Mouse (Mus musculus): ENCODE measurements around the gene Cstb.
"Not testable (repeated sequence)": the region's sequence is repeated elsewhere in the genome, so short reads cannot be mapped to it uniquely, and the experiment has no call there.

Gene Cstb

DNA sequence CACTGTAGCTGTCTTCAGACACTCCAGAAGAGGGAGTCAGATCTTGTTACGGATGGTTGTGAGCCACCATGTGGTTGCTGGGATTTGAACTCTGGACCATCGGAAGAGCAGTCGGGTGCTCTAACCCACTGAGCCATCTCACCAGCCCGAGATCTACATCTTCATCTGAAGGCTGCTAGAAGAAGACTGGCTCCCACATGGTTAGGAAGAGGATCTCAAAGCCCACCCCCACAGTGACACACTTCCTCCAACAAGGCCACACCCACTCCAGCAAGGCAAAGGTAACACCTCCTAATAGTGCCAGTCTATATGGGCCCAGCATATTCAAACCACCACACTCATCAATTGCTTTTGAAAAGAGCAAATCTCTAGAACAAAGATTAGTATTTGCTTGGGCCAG, 10.5 kb upstream of the Cstb start:
- DNase-seq (ENCODE audit: inconsistent age in 2 of 2, low spot score in 1 of 2): not testable (repeated sequence)

DNA sequence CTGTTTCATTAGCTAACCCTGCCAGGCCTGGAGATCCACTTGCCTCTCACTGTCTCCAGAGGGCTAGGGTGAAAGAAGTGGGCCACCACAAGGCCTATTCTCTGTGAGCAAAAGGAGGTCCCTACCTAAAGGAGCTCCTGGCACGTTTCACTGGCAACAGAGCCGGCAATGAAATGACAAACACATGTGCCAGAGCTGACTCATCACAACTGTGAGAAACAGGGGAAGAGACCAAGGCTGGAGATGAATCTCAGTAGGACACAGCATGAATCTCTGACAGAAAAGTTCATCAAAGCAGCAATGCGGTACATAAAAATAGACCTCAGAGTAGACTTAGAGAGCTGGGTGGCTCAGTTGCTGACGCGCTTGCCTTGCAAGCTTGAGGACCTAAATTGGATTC, 7.6 kb upstream of the Cstb start:
- peak; percentile 78 to 90 for DNase-seq (ENCODE audit: inconsistent age in 2 of 2, low spot score in 1 of 2)

DNA sequence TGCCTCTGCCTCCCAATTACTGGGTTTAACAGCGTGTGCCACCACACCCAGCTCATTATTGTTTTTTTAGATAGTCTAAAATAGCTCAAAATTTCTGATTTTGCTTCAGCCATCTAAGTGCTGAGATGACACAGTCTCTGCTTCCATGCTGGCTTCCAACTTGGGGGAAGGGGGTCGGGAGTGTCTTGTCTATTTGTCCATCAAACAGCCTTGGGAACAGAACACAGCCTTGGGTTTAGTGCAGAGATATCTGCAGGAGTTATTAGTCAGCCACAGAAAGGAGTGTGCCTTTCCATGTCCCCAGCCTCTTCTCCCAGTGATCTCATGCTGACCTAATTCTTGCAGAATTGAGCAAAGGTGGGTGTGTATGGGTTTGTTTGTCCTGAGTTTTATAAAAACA, 6.7 kb upstream of the Cstb start:
- peak in 1 of 2 experiments; percentile 77 for DNase-seq (ENCODE audit: inconsistent age in 2 of 2, low spot score in 1 of 2)

DNA sequence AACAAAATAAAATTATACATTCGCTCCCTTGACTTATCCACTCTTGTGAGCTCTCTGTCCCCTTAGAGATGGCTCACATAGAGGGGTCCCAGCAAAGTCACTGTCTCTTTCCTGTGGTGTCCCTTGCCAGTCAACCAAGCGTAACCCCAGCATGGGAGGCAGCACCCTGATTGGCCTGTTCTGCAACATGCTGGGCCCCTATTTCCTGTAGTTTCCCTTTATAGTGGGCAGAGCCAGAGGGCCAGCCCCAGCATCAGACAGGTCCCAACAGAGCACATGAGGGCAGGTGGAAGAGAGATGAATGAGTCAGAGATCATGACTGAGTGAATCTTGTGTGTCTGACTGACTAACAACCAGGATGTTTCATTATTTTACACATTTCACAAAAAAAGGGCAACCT, 4.5 kb upstream of the Cstb start:
- no peak for DNase-seq (ENCODE audit: inconsistent age in 2 of 2, low spot score in 1 of 2)

DNA sequence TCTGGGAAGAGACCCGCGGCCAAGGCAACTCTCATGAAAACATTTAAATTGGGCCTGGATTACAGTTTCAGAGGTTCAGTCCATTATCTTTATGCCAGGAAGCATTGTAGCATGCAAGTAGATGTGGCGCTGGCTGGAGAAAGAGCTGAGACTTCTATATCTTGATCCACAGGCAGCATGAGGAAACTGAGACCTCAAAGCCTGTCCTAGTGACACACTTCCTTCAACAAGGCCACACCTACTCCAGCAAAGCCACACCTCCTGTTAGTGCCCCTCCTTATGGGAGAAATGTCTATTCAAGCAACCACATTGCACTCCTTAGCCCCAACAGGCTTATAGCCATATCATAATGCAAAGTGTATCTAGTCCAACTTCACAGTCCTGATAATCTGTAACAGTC, 2.9 kb upstream of the Cstb start:
- no peak for DNase-seq (ENCODE audit: inconsistent age in 2 of 2, low spot score in 1 of 2)

DNA sequence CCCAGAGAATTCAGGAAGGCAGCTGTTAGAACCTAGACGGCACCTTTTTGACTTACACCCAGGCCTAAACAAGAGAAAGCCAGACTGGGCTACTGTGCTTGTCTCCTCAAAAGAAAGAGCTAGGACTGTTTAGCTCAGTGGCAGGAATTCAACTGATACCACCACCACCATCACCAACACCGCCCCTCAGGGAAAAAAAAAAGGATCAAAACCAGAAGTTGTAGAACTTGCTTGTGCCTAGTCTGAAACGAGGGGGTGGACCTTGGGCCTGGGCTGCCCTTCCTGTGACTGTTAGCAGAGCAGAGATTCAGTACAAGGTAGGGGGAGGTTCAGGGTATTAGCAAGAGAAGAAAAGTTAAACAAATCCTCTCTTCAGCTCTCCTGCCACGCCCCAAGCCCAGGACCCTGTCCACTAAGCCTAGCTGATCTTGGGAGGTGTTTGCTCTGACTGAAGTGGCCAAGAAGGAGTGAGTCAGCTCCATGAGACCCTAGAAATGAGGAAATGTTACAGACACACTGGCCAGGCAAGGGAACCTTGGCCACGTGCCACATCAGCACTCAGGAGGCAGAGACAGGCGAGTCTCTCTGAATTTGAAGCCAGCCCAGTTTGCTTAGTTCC, 757 bp downstream of the Cstb start:
- DNase-seq (ENCODE audit: inconsistent age in 2 of 2, low spot score in 1 of 2): peak; percentile 51 to 75

DNA sequence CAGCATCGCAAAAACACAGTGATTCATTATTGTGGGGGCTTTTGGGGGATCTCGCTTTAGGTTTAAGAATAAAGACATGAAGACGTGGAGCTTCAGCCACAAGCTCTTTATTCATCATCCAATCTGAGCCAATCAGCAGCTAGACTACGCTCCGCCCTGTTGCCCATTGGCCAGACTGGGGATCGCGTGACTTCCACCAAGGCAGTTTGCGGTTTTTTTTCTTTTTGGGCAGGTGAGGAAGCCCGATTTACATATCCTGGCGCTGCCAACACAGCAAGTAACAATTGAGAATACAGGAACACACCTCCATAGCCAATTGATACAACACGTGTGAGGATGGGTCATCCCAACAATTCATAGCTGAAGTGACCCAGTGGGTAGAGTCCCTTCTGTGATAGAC, 2.6 kb downstream of the Cstb start:
- no peak for DNase-seq (ENCODE audit: inconsistent age in 2 of 2, low spot score in 1 of 2)

DNA sequence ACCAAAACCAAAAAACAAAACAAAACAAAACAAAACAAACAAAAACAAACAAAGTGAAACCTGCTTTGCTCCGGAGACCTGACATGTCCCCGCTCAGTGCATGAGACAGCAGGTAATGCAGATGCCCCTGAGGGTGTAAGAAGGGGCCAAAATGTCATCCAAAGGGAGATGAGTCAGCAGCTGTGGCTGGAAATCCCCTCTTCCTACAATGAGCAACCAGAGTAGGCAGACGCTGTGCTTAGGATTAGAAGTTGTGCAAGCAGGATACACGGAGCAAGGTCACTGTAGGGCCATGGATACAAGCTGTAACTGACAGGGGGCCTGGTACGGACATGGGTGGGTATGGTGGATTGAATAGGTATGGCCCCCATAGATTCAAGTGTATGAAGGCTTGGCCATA, 3.7 kb downstream of the Cstb start:
- DNase-seq (ENCODE audit: inconsistent age in 2 of 2, low spot score in 1 of 2): peak; percentile 62 to 72

DNA sequence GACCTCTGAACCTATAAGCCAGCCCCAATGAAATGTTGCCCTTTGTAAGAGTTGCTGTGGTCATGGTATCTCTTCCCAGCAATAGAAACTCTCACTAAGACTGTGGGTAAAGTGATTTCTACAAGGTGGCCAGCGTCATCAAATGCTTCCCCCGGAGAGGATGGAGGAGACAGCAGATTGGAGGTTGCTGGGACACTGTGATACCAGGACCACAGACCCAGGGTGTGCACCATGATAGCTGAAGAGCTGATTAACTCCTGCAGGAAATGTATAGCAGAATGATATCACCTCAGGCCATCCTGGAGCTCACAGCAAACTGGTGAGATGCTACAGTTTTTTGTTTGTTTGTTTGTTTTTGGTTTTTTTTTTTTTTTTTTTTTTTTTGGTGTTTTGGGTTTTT, 4.3 kb downstream of the Cstb start:
- no peak for DNase-seq (ENCODE audit: inconsistent age in 2 of 2, low spot score in 1 of 2)

DNA sequence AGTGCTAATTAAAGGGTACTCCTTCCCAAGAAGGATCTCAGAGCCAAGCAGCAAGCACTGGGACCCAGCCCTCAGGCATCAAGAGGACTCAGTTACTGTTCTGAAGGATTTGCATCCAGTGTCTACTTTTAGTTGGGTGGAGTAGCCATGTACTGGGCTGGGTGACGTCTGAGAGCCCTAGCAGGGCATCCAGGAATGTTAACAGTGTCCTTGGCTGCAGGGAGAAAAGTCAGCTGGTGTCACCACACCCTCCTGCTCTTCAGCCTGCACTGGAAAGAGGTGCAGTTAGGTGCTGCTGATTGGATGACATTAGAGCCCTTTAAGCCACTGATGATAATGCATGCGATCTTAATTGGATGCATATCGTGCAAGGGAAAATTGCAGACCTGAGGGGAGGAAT, 7.4 kb downstream of the Cstb start:
- no peak for DNase-seq (ENCODE audit: inconsistent age in 2 of 2, low spot score in 1 of 2)

DNA sequence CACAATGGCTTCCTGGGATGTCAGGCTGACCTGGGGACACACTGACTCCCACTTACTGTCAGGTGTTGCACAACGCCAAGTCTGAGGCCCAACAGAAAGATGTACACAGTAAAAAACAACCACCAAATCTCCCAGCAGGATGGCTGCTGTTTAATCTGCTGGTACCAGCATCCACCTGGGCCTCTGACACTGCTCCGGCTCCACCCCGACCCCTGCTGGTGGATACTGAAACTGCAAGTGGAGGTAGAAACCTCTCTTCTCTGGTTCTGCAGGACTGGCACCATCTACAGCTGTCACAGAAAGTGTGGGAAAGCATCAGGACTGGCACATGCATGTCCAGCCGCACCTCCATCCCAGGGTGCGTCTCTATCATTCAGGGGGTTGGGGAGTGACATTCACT, 12.6 kb downstream of the Cstb start:
- peak; percentile 77 to 93 for DNase-seq (ENCODE audit: inconsistent age in 2 of 2, low spot score in 1 of 2)

DNA sequence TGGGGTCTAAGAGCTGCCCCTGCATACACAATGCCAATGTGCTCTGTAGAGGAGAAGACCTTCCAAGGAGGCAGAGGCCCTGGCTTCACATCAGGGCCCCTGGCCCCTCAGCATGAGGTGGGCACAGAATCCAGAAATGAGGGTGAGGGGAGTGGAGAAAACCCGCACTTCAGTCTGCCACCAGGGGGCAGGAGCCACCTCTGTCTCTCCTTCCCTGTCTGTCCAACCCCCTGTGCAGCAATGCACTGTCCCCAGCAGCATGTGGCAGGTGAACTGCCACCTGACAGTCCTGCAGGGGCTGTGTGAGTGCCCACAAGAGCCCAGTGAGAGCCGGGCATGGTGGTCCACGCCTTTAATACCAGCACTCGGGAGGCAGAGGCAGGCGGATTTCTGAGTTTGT, 14.1 kb downstream of the Cstb start:
- peak in 1 of 2 experiments; percentile 55 for DNase-seq (ENCODE audit: inconsistent age in 2 of 2, low spot score in 1 of 2)

DNA sequence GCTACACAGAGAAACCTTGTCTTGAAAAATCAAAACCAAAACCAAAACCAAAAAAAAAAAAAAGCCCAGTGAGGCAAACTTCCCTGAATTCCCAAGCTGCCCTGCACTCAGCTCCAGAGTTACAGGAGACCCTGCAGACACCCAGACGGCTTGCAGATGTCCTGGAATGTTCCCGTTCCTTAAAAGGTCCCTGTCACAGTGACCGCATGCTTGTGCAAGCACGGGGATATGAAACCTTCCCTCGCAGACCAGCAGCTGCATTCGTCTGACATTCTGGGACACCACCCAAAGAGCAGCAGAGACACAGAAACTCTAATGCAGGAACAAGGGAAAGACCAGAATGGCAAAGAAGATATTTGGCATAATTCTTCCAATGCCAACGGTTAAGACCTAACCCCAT, 14.5 kb downstream of the Cstb start:
- DNase-seq (ENCODE audit: inconsistent age in 2 of 2, low spot score in 1 of 2): no peak

DNA sequence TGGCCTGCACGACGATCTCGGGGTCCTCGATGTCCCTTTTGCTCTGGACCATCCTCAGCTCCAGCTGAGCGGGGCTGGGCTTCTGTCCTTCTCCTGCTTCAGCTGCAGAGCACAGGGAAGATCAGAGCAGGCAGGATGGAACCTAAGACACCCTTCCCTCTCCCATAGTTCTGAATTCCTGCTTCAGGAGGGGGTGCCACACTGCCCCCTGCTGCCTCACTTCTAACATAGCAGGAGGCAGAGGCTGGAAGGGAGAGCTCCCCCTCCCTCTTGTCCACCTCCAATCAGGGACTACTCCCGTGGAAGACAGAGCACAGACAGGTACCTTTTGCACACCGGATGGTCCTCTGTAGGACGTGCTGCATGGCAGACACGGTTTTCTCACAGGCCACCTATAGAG, 15.3 kb downstream of the Cstb start:
- DNase-seq (ENCODE audit: inconsistent age in 2 of 2, low spot score in 1 of 2): peak in 1 of 2 experiments; percentile 60

DNA sequence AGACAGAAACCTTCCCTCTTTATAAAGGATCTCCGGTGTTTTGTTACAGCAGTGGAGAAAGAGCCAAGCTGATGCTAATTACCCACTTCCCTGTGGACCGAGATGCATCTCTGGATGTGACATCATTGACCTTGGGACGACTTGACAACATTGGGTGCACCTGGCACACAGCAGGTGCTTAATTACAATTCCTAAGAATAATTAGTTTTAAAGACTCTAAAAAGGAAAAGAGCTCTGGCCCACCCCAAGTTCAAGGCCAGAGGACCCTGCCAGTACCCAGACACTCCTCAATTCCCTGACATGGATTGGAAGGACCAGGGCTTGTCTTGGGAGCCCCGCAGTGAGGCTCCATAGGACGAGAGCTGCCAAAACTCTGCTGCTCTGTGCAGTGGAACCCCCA, 16.1 kb downstream of the Cstb start:
- no peak for DNase-seq (ENCODE audit: inconsistent age in 2 of 2, low spot score in 1 of 2)

DNA sequence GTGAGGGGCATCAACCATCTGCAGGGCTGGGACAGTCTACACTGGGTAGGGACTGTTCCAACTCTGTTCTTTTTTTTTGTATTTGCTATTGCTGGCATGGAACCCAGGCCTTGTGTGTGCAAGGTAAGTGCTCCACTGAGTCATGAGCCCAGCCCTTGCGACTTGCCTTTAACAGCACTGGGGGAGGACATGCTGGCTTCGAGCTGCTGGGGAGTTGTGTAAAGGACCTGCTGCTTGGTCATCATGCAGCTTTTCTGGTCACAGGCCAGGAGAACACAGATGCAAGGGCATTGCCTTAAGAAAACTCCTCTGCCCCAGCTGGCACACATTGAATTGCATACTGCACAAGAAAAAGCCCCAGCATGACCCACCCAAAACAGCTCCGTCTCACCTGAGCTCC, 16.8 kb downstream of the Cstb start:
- peak in 1 of 2 experiments; percentile 65 for DNase-seq (ENCODE audit: inconsistent age in 2 of 2, low spot score in 1 of 2)

DNA sequence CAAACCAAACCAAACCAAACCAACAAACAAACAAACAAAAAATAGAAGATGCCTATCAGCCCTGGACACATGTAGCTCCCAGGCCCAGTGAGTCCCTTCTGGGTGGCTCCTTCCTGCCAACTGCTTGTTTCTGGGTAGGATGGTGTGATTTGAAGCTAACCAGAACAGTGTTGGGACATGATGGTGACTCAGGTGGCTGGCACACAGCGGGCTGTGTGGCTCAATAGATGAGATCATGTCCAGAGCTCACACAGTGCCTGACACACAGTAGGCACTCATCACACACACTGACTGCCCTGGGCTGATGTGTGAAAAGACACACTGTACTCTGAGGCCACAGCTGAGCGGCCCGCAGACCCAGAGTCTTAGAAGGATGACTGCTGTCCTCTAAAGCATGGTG, 20.7 kb downstream of the Cstb start:
- DNase-seq (ENCODE audit: inconsistent age in 2 of 2, low spot score in 1 of 2): peak in 1 of 2 experiments; percentile 67

DNA sequence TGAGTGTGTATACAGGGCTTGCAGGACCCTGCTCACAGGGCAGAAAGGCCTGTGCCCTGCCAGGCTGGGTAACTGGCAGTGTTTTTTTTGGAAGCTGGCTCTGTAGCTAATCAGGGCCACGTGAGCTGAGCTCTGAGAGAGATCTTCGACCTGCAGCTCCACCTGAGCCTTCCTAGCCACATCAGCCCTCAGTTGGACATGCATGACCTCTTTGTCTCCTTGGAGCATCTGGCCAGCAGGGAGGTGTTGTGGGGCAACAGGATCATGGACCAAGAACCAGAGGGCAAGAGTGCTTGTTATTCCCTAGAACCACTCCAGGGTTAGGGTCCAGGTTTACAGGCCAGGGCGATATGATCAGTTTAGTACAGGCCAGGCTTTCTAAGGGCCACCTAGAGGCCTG, 21.9 kb downstream of the Cstb start:
- no peak for DNase-seq (ENCODE audit: inconsistent age in 2 of 2, low spot score in 1 of 2)

DNA sequence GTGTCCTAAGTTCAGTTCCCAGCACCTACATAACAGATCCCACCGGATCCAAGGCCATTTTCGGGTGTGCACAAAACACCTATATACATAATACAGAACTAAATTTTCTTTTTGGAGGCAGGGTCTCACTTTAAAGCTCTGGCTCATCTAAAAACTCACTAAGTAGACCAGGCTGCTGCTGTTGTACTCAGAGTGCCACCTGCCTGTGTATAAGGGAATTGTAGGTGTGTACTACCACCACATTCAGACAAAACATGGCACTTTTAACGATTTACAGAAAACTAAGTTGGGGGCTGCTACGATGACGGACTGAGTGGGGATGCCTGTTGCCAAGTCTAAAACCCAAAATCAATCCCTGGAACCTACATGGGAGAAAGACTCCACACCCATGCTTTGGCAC, 25.3 kb downstream of the Cstb start:
- DNase-seq (ENCODE audit: inconsistent age in 2 of 2, low spot score in 1 of 2): no peak

DNA sequence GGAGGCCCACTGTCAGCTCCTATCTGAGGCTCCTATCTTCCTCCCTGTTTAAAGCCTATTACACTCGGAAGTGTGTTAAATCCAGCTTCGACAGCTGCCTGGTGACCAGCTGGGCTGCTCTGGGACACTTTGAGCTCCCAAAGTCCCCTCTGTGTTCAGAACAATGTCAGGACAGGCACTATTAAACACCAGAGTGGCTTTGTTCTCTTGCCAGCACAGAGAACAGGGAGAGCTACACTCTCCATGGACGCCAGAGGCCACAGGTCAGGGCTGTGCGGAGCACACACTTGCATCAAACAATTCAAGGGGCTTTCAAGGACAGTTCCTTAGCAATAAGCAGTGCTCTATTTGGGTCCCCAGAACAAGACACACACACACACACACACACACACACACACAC, 27.2 kb downstream of the Cstb start:
- DNase-seq (ENCODE audit: inconsistent age in 2 of 2, low spot score in 1 of 2): peak; percentile 81 to 82

DNA sequence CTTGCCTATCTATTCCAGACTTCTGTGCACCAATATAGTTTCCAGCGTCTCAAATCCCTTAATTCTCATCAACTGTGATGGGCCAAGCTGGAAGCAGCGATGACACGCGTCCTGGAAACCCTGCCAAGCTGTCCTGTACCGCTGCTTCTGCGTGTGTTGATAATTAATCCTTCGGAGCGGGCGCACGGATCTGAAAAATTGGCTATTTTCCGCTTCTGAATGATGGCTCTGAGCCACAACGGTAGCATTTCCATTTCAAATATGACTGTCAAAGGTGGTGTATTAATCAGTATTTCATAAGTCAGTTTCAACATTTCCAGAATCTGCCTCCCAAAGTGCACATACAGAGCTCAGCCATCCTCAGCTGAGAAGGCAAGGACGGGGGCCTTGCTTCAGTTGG, 31.2 kb downstream of the Cstb start:
- no peak for DNase-seq (ENCODE audit: inconsistent age in 2 of 2, low spot score in 1 of 2)

DNA sequence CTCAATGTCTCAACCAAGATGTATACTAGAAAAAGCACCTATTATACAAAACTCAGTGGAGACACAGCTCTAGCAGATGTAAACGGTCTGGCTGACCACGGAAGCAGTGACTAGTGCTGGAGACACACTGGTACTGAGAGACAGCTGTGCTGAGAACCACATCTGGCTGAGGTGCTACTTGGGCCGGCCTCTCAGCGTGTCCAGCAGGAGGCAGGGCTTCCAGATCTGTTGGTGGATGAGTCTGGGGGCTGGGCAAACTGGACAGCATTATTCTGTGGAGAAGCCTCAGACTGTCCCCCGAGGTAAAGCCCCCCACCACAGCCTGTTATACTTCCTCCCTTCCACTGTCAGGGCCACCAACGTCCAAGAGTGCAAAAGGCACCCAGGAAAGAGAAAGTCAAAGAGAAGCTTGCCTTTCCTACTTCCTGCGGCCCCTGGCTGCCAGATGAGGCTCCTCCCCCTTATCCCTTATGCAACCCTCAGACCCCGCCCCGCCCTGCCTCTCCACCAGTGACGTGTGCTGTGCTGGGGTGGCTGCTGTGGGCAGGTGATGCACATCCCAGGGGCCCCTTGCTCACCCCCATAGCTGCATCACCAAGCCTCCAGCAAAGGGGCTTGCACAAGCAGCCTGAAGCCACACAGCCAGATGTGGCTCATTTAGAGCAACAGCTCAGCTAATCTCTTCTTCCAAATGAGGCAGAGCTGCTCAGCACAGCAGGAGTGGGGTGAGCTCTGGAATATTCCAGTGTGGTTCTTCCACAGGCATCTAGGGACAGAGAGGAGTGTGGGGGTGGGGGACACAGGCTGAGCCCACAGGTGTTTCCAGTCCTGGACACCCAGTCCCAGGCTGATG, 32.3 kb downstream of the Cstb start:
- DNase-seq (ENCODE audit: inconsistent age in 2 of 2, low spot score in 1 of 2): peak; percentile 66 to 75
